Mouse (Mus musculus): Measurements from ENCODE around the gene Rsph1. TPM values are rescaled to one million over a fixed set of nuclear protein-coding genes. Genes with fewer than 3 reads are reported as not detected.

Rsph1 gene
- polyA plus RNA-seq, 1 experiment = 1.6 TPM

GRCm38 (mm10) chr17:31294363-31295214, 17.4 kb upstream of the Rsph1 start:
- TF ChIP-seq CTCF (IDR thresholded peaks at IDR 0.05; ENCODE audit: borderline replicate concordance, insufficient read depth, low read length) = no peak
- TF ChIP-seq POLR2A (IDR thresholded peaks at IDR 0.05; ENCODE audit: low read depth, low read length) = no peak
- H3K4me1 ChIP-seq (ENCODE audit: control insufficient read depth, insufficient read depth, low read length) = no peaks in the 10 kb centered on the region
- H3K27ac ChIP-seq (ENCODE audit: insufficient read depth, low read length) = no peak overlapping the region
- H3K4me3 ChIP-seq (ENCODE audit: insufficient read depth, low read length) = no peak overlapping the region

DNA sequence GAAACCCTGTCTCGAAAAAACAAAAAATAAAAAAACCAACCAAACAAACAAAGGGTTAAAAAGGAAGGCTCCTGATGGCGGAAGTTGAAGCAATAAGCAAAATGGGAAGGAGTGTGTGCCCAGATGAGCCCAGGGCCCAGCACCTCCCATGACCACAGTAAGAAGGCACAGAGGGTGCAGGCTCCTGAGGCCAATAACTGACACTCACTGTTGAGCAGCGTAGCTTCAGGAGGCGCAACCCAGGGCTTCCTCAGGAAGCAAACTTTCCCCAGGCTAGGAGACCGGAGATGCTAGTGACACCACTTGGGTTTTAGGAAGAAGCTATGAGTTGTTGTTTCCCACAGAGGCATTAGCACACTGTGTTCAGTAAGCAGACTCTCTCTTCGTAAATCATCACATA, 13.7 kb upstream of the Rsph1 start:
- no peak overlapping the region for H3K4me3 ChIP-seq (ENCODE audit: insufficient read depth, low read length)
- TF ChIP-seq POLR2A (IDR thresholded peaks at IDR 0.05; ENCODE audit: low read depth, low read length) = no peak
- TF ChIP-seq CTCF (IDR thresholded peaks at IDR 0.05; ENCODE audit: borderline replicate concordance, insufficient read depth, low read length) = no peak
- H3K27ac ChIP-seq (ENCODE audit: insufficient read depth, low read length) = no peak overlapping the region
- H3K4me1 ChIP-seq (ENCODE audit: control insufficient read depth, insufficient read depth, low read length) = no peaks in the 10 kb centered on the region

DNA sequence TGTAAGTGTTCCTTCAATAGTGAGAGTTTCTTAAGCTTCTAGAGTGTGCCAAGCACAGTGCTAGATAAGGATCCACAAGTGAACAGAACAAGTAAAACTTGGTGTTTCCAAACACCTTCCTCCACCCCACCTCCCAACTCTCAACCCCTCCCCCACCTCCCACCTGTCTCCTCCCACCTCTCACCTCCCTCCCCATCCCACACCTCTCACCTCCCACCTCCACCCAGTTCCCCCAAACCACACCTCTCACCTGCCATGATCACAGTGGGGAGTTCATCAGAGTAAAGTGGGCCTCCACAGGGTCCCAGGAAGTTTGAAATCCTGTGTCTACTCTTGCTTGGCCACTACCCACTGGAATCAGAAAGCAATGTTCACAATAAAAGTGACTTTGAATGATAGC, 13.1 kb upstream of the Rsph1 start:
- H3K4me3 ChIP-seq (ENCODE audit: insufficient read depth, low read length) = no peak overlapping the region
- H3K4me1 ChIP-seq (ENCODE audit: control insufficient read depth, insufficient read depth, low read length) = no peaks in the 10 kb centered on the region
- no peak overlapping the region for H3K27ac ChIP-seq (ENCODE audit: insufficient read depth, low read length)
- TF ChIP-seq CTCF (IDR thresholded peaks at IDR 0.05; ENCODE audit: borderline replicate concordance, insufficient read depth, low read length) (no peak), POLR2A (IDR thresholded peaks at IDR 0.05; ENCODE audit: low read depth, low read length) (no peak)

DNA sequence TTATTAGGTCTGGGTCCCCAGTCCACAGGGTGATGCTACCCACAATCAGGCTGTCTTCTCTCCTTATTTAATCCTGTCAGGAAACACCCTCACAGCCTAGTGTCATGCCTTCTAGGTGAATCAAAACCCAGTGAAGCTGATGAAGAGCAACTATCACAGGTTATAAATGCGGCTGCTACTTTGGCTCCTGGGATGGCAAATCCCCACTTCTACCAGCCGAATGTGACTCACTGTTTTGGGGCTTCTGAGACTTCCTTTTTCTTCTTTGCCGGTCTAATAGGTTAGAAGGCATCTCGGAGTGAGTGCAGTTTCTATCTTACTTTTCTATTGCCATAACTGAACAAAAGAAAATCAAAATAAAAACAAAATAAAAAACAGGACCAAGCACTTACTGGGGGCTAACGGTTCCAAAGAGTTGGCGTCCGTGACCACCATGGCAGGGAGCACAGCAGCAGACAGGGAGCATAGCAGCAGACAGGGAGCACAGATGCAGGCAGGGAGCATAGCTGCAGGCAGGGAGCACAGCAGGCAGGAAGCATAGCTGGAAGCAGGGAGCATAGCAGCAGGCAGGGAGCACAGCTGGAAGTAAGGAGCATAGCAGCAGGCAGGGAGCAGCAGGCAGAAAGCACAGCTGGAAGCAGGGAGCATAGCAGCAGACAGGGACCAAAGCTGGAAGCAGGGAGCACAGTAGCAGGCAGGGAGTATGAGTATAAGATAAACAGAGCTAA, 12.0 kb upstream of the Rsph1 start:
- Histone ChIP-seq H3K4me1 (ENCODE audit: control insufficient read depth, insufficient read depth, low read length) (no peaks in the 10 kb centered on the region), H3K27ac (ENCODE audit: insufficient read depth, low read length) (no peak overlapping the region), H3K4me3 (ENCODE audit: insufficient read depth, low read length) (no peak overlapping the region)
- TF ChIP-seq CTCF (IDR thresholded peaks at IDR 0.05; ENCODE audit: borderline replicate concordance, insufficient read depth, low read length) = no peak
- TF ChIP-seq POLR2A (IDR thresholded peaks at IDR 0.05; ENCODE audit: low read depth, low read length) = no peak

DNA sequence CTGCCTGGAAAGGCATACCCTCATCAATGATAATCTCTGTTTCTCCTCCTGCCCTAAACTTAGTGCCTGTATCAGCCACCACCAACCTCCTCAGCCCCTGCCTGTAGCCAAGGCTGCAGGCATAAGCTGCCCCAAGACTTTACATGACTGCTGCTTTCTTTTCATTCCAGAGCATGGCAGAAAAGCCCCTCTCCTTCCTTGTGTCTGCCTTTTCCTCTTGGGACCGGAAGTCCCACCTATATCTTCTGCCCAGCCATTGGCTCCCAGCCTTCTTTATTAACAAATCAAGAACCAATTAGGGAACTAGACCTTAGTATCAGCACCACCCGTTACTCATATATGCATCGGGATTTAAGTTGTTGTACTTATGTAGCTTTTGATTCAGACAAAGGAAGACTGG, 10.0 kb upstream of the Rsph1 start:
- Histone ChIP-seq H3K4me3 (ENCODE audit: insufficient read depth, low read length) (no peak overlapping the region), H3K4me1 (ENCODE audit: control insufficient read depth, insufficient read depth, low read length) (no peaks in the 10 kb centered on the region), H3K27ac (ENCODE audit: insufficient read depth, low read length) (no peak overlapping the region)
- no peak for TF ChIP-seq POLR2A (IDR thresholded peaks at IDR 0.05; ENCODE audit: low read depth, low read length)
- no peak for TF ChIP-seq CTCF (IDR thresholded peaks at IDR 0.05; ENCODE audit: borderline replicate concordance, insufficient read depth, low read length)

- no peak for TF ChIP-seq CTCF (IDR thresholded peaks at IDR 0.05; ENCODE audit: borderline replicate concordance, insufficient read depth, low read length)
- TF ChIP-seq POLR2A (IDR thresholded peaks at IDR 0.05; ENCODE audit: low read depth, low read length) = no peak
- no peak within 1 kb of the TSS for H3K27ac ChIP-seq (ENCODE audit: insufficient read depth, low read length)
- H3K4me1 ChIP-seq (ENCODE audit: control insufficient read depth, insufficient read depth, low read length) = no peaks in the 10 kb centered on the region
- no peak within 1 kb of the TSS for H3K4me3 ChIP-seq (ENCODE audit: insufficient read depth, low read length)
Observed at GRCm38 (mm10) chr17:31286492-31286891, 9.3 kb upstream of the Rsph1 start, which contains the start of gene Slc37a1. Gene Slc37a1, plus strand, starts transcription at chr17:31286792.

DNA sequence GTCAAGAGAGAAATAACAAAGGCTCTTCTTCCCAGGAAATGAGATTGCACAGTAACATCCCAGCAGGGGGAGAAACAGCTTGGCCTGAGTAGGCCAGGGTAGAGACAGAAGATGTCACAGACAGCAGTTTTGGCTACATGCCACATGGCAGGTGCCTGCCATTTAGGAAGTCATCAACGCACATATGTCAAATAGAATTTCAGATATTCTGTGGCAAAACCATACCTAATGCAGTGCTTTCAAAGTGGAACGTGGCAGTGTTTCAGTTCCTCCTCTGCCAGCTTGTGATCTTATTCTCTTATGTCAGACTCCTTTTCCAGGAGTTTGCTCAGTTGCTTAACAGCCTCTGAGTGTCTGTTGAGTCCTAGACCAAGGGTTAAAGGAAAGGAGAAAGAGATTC, 8.7 kb upstream of the Rsph1 start:
- Histone ChIP-seq H3K4me3 (ENCODE audit: insufficient read depth, low read length) (no peak overlapping the region), H3K4me1 (ENCODE audit: control insufficient read depth, insufficient read depth, low read length) (no peaks in the 10 kb centered on the region), H3K27ac (ENCODE audit: insufficient read depth, low read length) (no peak overlapping the region)
- TF ChIP-seq POLR2A (IDR thresholded peaks at IDR 0.05; ENCODE audit: low read depth, low read length) (no peak), CTCF (IDR thresholded peaks at IDR 0.05; ENCODE audit: borderline replicate concordance, insufficient read depth, low read length) (no peak)

DNA sequence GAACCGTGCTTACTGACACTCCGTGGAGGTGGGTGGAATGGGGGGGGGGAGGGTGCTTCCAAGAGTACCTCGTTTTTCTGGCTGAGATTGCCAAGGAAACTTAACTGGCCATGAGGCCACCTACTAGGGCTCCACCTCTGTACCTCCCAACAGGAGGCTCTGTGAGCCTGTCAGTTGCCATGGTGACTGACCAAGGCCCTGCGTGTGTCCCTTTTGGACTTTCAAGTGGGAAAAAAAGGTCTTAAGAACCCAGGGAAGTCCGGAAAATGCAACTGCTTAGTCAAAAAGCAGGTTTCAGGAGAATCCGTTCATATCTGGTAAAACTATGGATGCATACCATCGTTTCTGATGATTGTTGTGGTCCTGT, 5.5 kb upstream of the Rsph1 start:
- no peaks in the 10 kb centered on the region for H3K4me1 ChIP-seq (ENCODE audit: control insufficient read depth, insufficient read depth, low read length)
- no peak overlapping the region for H3K4me3 ChIP-seq (ENCODE audit: insufficient read depth, low read length)
- no peak for TF ChIP-seq CTCF (IDR thresholded peaks at IDR 0.05; ENCODE audit: borderline replicate concordance, insufficient read depth, low read length)
- no peak for TF ChIP-seq POLR2A (IDR thresholded peaks at IDR 0.05; ENCODE audit: low read depth, low read length)
- no peak overlapping the region for H3K27ac ChIP-seq (ENCODE audit: insufficient read depth, low read length)

- H3K4me1 ChIP-seq (ENCODE audit: control insufficient read depth, insufficient read depth, low read length) = no peaks in the 10 kb centered on the region
- no peak overlapping the region for H3K4me3 ChIP-seq (ENCODE audit: insufficient read depth, low read length)
- H3K27ac ChIP-seq (ENCODE audit: insufficient read depth, low read length) = no peak overlapping the region
- TF ChIP-seq CTCF (IDR thresholded peaks at IDR 0.05; ENCODE audit: borderline replicate concordance, insufficient read depth, low read length) = no peak
- no peak for TF ChIP-seq POLR2A (IDR thresholded peaks at IDR 0.05; ENCODE audit: low read depth, low read length)
Observed at GRCm38 (mm10) chr17:31281830-31282686, 4.9 kb upstream of the Rsph1 start.
